Mouse (Mus musculus): ENCODE measurements at regions not wholly inside any gene's neighbourhood (a gene's known extent, or its start where the extent isn't known, plus 50 kb on each side); places are given as distances from the start of the nearest gene placed in this dataset.
A peak's percentile ranks its signal among the peaks of the same experiment; 100 is the strongest.

DNA sequence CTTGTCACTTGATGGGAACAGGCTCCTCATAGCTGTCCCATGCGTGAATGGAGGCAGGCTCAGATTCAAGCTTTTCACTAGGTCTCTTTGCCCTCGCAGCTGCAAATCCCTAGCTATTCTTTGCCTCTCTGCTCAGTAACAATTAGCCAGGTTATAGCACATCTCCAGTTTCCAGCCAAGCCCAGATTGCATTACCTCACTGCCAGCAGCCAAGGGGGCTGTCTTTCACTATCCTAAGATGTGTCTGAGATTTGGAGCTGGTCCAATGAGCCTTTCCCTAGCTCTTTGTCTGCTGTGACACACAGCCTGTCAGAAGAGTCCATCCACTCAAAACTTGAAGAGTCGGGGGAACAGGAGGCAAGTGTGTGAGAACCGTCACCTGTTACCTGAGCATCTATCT is 62.0 kb upstream of the Itga6 start:
- TF ChIP-seq CTCF (IDR thresholded peaks at IDR 0.05): no peak
- WGBS: 67% methylated on average over 4 of the region's 4 CpGs
- no peaks in the 10 kb centered on the region for H3K27me3 ChIP-seq (ENCODE audit: insufficient read depth, low read length)
- H3K36me3 ChIP-seq (ENCODE audit: insufficient read depth, low read length): no peaks in the 10 kb centered on the region
- DNase-seq (ENCODE audit: low spot score): peak; percentile 66
- no peak overlapping the region for H3K27ac ChIP-seq (ENCODE audit: low read depth, low read length)
- H3K9ac ChIP-seq (replicated peaks; ENCODE audit: low read length, poor library complexity, severe bottlenecking): no peak overlapping the region
- no peak for ATAC-seq (ENCODE audit: low FRiP score)
- H3K4me1 ChIP-seq (ENCODE audit: insufficient read depth, low read length): no peaks in the 10 kb centered on the region
- H3K4me3 ChIP-seq (ENCODE audit: low read depth, low read length): no peak overlapping the region
- 0 out of 2 replicates have a peak, but pooled peaks cover 5% of the 10 kb centered on the region for H3K9me3 ChIP-seq (ENCODE audit: low read length)
- no peak overlapping the region for H3K4me2 ChIP-seq (ENCODE audit: low read depth, low read length, poor library complexity, severe bottlenecking)

DNA sequence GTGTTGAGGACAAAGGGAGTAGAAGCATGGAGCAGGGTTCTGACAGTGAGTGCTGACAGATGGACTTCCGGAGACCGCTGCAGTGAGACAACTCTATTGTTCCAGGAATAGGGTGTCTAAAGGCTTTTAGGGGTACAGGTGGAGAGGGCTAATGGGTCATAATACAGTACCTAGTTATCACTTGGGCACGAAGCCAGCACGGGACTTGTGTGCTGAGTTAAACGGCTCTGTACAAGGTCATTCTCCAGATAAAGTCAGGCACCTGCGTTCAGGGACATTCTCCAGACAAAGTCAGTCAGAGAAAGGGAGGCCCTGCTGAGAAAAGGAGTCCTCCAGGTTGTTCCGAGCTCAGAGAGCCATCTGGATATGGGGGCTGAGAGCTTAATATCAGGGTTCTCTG is 60.2 kb upstream of the Itga6 start:
- no peaks in the 10 kb centered on the region for H3K27me3 ChIP-seq (ENCODE audit: insufficient read depth, low read length)
- no peaks in the 10 kb centered on the region for H3K9me3 ChIP-seq (ENCODE audit: low read length)
- ATAC-seq (ENCODE audit: low FRiP score) (no peak), DNase-seq (ENCODE audit: low spot score) (no peak)
- TF ChIP-seq CTCF (IDR thresholded peaks at IDR 0.05): no peak
- 0 out of 2 replicates have a peak, but pooled peaks cover 3% of the 10 kb centered on the region for H3K4me1 ChIP-seq (ENCODE audit: insufficient read depth, low read length)
- WGBS: 91% methylated on average over 7 of the region's 7 CpGs
- no peak overlapping the region for H3K4me2 ChIP-seq (ENCODE audit: low read depth, low read length, poor library complexity, severe bottlenecking)
- H3K4me3 ChIP-seq (ENCODE audit: low read depth, low read length): no peak overlapping the region
- no peak overlapping the region for H3K27ac ChIP-seq (ENCODE audit: low read depth, low read length)
- H3K9ac ChIP-seq (replicated peaks; ENCODE audit: low read length, poor library complexity, severe bottlenecking): no peak overlapping the region
- no peaks in the 10 kb centered on the region for H3K36me3 ChIP-seq (ENCODE audit: insufficient read depth, low read length)

- ATAC-seq (ENCODE audit: low FRiP score): no peak
- H3K36me3 ChIP-seq (ENCODE audit: insufficient read depth, low read length): no peaks in the 10 kb centered on the region
- H3K4me1 ChIP-seq (ENCODE audit: insufficient read depth, low read length): peaks cover 6% of the 10 kb centered on the region; the same call in 1 of the 2 replicates
- H3K9me3 ChIP-seq (ENCODE audit: low read length): no peaks in the 10 kb centered on the region
- WGBS: 58% methylated on average over 4 of the region's 4 CpGs
- H3K4me2 ChIP-seq (ENCODE audit: low read depth, low read length, poor library complexity, severe bottlenecking): no peak overlapping the region
- TF ChIP-seq CTCF (IDR thresholded peaks at IDR 0.05): no peak
- no peak overlapping the region for H3K27ac ChIP-seq (ENCODE audit: low read depth, low read length)
- no peak overlapping the region for H3K4me3 ChIP-seq (ENCODE audit: low read depth, low read length)
- no peak for DNase-seq (ENCODE audit: low spot score)
- H3K27me3 ChIP-seq (ENCODE audit: insufficient read depth, low read length): no peaks in the 10 kb centered on the region
- H3K9ac ChIP-seq (replicated peaks; ENCODE audit: low read length, poor library complexity, severe bottlenecking): no peak overlapping the region
These were observed 56.4 kb upstream of the Itga6 start for GRCm38 (mm10) chr2:71689041-71689440.

- H3K4me2 ChIP-seq (ENCODE audit: low read depth, low read length, poor library complexity, severe bottlenecking): no peak overlapping the region
- peak; percentile 34; the same call in 1 of the 2 replicates for ATAC-seq (ENCODE audit: low FRiP score)
- H3K27ac ChIP-seq (ENCODE audit: low read depth, low read length): no peak overlapping the region
These were observed 54.9 kb upstream of the Itga6 start for GRCm38 (mm10) chr2:71690277-71691161.

GRCm38 (mm10) chr2:71694758-71695310 is 50.6 kb upstream of the Itga6 start:
- WGBS: 68% methylated on average over 6 of the region's 6 CpGs
- Histone ChIP-seq H3K4me3 (ENCODE audit: low read depth, low read length) (no peak overlapping the region), H3K4me1 (ENCODE audit: insufficient read depth, low read length) (peaks cover 6% of the 10 kb centered on the region; the same call in 1 of the 2 replicates), H3K4me2 (ENCODE audit: low read depth, low read length, poor library complexity, severe bottlenecking) (no peak overlapping the region), H3K27ac (ENCODE audit: low read depth, low read length) (no peak overlapping the region), H3K27me3 (ENCODE audit: insufficient read depth, low read length) (no peaks in the 10 kb centered on the region), H3K9me3 (ENCODE audit: low read length) (no peaks in the 10 kb centered on the region), H3K36me3 (ENCODE audit: insufficient read depth, low read length) (no peaks in the 10 kb centered on the region), H3K9ac (replicated peaks; ENCODE audit: low read length, poor library complexity, severe bottlenecking) (no peak overlapping the region)
- DNase-seq (ENCODE audit: low spot score) (peak; percentile 57), ATAC-seq (ENCODE audit: low FRiP score) (no peak)
- TF ChIP-seq CTCF (IDR thresholded peaks at IDR 0.05): no peak

More at GRCm38 (mm10) chr2:71690277-71691161, 54.9 kb upstream of the Itga6 start:
- H3K9ac ChIP-seq (replicated peaks; ENCODE audit: low read length, poor library complexity, severe bottlenecking): no peak overlapping the region
- no peak overlapping the region for H3K4me3 ChIP-seq (ENCODE audit: low read depth, low read length)
- WGBS: 49% methylated on average over 27 of the region's 27 CpGs
- DNase-seq (ENCODE audit: low spot score): peak; percentile 49
- H3K36me3 ChIP-seq (ENCODE audit: insufficient read depth, low read length): no peaks in the 10 kb centered on the region
- TF ChIP-seq CTCF (IDR thresholded peaks at IDR 0.05): no peak
- H3K27me3 ChIP-seq (ENCODE audit: insufficient read depth, low read length): no peaks in the 10 kb centered on the region
- peaks cover 6% of the 10 kb centered on the region; the same call in 1 of the 2 replicates for H3K4me1 ChIP-seq (ENCODE audit: insufficient read depth, low read length)
- H3K9me3 ChIP-seq (ENCODE audit: low read length): no peaks in the 10 kb centered on the region

All from midbrain, postnatal 0 days (tissue).